Mouse (Mus musculus) spleen, adult 18-20 months (tissue): ENCODE results near the gene Slc24a3.
A peak's percentile ranks its signal among the peaks of the same experiment; 100 is the strongest.

Experiments used
- DNase-seq, 2 experiments: peaks; one replicate each; pipeline ENCODE4 v3.0.0; 2022; ENCODE audit warnings: mixed read lengths in 2 of 2

Slc24a3 gene

GRCm38 (mm10) chr2:145562493-145562892, 394.9 kb downstream of the Slc24a3 start:
- DNase-seq: no peak

GRCm38 (mm10) chr2:145564596-145564995, 397.0 kb downstream of the Slc24a3 start:
- DNase-seq: no peak

- DNase-seq: no peak
These were observed 399.4 kb downstream of the Slc24a3 start for GRCm38 (mm10) chr2:145566904-145567303.

GRCm38 (mm10) chr2:145571943-145572342, 404.4 kb downstream of the Slc24a3 start:
- no peak for DNase-seq

GRCm38 (mm10) chr2:145574148-145574547, 406.6 kb downstream of the Slc24a3 start:
- no peak for DNase-seq

GRCm38 (mm10) chr2:145583103-145583502, 415.5 kb downstream of the Slc24a3 start:
- no peak for DNase-seq

- DNase-seq: no peak
These were observed 417.9 kb downstream of the Slc24a3 start for GRCm38 (mm10) chr2:145585437-145585836.

GRCm38 (mm10) chr2:145588009-145588737, 420.6 kb downstream of the Slc24a3 start:
- DNase-seq: no peak

- no peak for DNase-seq
These were observed 424.3 kb downstream of the Slc24a3 start for GRCm38 (mm10) chr2:145591881-145592280.

- DNase-seq: no peak
These were observed 426.2 kb downstream of the Slc24a3 start for GRCm38 (mm10) chr2:145593649-145594347.

GRCm38 (mm10) chr2:145597866-145598265, 430.3 kb downstream of the Slc24a3 start:
- DNase-seq: no peak

GRCm38 (mm10) chr2:145607844-145608243, 440.3 kb downstream of the Slc24a3 start:
- DNase-seq: no peak

- peak in 1 of 2 experiments; percentile 15 for DNase-seq
These were observed 443.5 kb downstream of the Slc24a3 start for GRCm38 (mm10) chr2:145610796-145611705.

- DNase-seq: no peak
These were observed 445.4 kb downstream of the Slc24a3 start for GRCm38 (mm10) chr2:145612937-145613336.

- no peak for DNase-seq
These were observed 446.2 kb downstream of the Slc24a3 start for GRCm38 (mm10) chr2:145613705-145614104.

- DNase-seq: no peak
These were observed 452.1 kb downstream of the Slc24a3 start for GRCm38 (mm10) chr2:145619688-145620087.

GRCm38 (mm10) chr2:145620709-145621108, 453.2 kb downstream of the Slc24a3 start:
- no peak for DNase-seq

- DNase-seq: no peak
These were observed 453.6 kb downstream of the Slc24a3 start for GRCm38 (mm10) chr2:145621119-145621518.

- no peak for DNase-seq
These were observed 463.7 kb downstream of the Slc24a3 start for GRCm38 (mm10) chr2:145631123-145631798.

- DNase-seq: no peak
These were observed 464.2 kb downstream of the Slc24a3 start for GRCm38 (mm10) chr2:145631799-145632174.

GRCm38 (mm10) chr2:145633811-145634210, 466.3 kb downstream of the Slc24a3 start:
- DNase-seq: no peak

- DNase-seq: no peak
These were observed 472.9 kb downstream of the Slc24a3 start for GRCm38 (mm10) chr2:145640255-145640984.
